Mouse (Mus musculus) cerebellum, postnatal 14 days (tissue): ENCODE measurements around the gene Galr3.

Experiments
- DNase-seq, 2 experiments: peaks; one replicate each; pipeline ENCODE4 v3.0.0; 2021; ENCODE audit warnings: mixed read lengths in 2 of 2

Gene Galr3

DNA sequence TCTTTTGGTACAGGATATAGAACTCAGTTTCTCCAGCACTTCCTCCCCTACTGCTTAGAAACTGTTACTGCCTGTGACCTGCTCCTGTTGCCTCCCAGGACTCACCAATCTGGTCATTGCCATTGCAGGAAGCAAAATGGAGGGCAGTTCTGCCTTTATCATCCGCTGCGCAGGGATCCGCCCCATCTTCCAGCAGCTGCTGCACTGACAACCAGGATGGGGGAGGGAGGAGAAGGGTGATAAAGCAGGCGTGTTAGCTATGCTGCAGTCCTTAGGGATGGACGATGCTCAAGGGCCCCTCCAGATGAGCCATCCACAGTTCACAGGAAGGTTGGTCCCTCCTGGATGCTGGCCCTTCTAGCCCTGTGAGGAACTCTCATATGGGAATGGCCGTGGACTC, 16.2 kb downstream of the Galr3 start:
- DNase-seq = no peak

DNA sequence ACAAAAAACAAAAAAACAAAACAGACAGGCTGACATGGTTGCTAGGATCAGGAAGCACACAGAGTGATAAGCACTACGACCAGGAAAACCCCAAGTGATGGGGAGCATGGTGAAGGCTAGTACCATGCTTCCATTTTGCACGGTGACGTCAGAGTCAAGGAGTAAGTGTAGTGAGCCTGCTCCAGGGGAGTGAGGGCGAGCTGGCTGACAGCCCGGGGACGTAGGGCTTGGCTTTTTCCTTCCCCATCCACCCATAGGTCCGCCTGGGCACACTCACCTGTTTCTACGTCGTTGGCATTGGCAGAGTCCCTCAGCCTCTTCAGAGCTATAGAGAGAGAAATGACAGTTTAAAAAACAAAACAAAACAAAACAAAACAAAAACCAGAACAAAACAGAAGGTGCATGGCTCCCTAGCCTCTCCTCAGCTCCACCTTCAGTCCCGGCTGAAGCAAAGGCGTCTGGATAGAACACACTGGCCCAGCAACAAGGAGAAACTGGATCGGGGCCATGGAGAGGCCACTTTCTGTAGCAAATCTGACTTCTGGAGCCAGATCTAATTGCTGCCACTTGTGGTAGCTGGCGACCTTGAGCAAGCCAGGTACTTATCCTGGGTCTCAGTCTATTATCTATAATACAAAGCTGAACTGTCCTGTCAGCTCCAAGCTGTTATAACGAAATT, 19.3 kb downstream of the Galr3 start:
- no peak for DNase-seq

GRCm38 (mm10) chr15:79062376-79063159, 20.9 kb downstream of the Galr3 start, which contains the start of gene Ankrd54:
Ankrd54 (minus strand) TSS chr15:79062893.
- DNase-seq = peak; percentile 97 to 98

DNA sequence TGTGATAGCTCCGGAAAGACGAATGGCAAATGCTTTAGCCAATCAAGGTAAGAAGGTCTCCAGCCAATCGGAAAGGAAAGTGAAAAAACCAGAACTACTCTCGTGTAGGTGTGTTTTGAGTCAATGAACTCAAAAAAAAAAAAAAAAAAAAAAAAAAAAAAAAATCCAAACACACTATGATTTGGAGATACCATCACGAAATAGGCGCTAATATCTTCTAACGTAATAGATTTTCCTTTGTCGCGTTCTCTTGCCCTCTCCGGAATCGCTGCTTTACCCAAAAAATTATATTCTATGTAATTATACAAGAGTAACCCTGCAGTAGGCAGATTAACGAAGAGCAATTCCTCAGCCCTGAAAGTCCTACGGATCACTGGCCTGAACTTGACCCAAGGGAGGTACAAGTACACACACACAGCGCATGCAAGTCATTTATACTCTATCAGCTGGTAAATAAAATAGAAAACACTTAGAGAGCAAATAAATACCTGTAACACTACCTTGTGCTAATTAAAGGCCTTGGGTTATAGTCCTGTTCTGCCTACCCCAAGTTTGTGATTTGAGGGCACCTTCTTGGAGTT, 21.6 kb downstream of the Galr3 start:
- no peak for DNase-seq

DNA sequence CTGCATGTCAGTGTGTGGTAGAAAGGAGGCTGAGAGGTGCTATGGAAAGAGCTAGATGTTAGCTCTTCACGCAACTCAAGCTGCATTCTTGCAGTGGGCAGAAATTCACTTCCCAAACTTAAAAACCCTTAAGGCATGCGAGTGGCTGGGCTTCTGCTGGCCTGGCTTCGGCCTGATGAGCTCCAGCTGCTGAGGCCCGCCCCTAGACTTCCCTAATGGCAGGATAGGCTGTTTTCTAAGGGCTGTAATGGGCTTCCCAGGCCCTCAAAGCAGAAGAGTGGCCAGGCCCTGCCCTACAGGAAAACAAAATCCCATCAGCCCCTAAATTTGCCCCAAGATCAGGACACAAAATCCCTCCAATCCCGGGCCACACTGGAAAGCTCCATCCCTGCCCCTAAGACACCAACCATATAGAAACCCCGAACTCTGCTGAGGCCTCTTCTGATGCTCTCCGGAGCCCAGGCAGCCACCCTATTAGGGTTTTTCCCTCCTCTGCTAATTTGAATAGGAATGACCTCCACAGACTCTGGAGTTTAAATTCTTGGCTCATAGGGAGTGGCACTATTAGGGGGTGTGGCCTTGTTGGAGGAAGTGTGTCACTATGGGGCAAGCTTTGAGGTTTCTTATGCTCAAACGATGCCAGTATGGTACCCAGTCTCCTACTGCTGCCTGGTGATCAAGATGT, 23.5 kb downstream of the Galr3 start:
- no peak for DNase-seq

GRCm38 (mm10) chr15:79066276-79066675, 24.6 kb downstream of the Galr3 start:
- DNase-seq = no peak

DNA sequence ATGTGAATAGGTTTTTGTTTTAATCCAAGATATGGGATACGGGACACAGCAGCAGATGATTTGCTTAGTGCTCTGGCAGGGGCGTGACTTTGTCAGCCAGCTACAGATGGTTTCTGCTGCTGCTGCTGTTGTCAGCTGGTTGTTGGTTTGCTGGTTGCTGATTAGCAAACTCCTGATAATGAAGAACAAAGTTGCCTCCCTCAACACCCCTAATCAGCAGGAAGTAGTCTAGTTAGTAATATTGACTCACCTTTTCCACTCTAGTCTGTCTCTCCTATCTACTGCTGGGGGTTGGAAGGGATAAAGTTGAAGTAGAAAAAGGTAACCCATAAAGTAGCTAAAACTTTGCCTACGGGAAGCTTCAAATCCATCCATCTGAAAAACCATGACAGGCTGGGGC, 25.9 kb downstream of the Galr3 start:
- DNase-seq = no peak

DNA sequence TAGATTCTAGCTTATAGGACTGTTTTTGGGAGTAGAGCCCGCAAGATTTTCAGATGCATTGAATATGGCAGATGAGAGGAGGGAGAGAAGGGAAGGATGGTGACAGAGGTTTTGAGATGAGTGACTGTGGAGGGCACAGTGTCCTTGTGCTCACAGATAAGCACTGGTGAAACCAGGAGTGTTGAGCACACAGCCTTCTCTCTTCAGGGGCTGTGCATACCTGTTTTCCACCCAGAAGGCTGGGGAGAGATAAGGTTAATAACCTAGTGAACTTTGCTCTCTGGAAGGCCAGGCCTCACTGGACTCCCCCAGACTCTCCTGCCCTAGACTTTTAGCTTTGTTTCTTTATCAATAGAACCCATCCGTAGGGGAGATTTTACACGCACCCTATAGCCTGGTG, 26.7 kb downstream of the Galr3 start:
- DNase-seq = no peak

DNA sequence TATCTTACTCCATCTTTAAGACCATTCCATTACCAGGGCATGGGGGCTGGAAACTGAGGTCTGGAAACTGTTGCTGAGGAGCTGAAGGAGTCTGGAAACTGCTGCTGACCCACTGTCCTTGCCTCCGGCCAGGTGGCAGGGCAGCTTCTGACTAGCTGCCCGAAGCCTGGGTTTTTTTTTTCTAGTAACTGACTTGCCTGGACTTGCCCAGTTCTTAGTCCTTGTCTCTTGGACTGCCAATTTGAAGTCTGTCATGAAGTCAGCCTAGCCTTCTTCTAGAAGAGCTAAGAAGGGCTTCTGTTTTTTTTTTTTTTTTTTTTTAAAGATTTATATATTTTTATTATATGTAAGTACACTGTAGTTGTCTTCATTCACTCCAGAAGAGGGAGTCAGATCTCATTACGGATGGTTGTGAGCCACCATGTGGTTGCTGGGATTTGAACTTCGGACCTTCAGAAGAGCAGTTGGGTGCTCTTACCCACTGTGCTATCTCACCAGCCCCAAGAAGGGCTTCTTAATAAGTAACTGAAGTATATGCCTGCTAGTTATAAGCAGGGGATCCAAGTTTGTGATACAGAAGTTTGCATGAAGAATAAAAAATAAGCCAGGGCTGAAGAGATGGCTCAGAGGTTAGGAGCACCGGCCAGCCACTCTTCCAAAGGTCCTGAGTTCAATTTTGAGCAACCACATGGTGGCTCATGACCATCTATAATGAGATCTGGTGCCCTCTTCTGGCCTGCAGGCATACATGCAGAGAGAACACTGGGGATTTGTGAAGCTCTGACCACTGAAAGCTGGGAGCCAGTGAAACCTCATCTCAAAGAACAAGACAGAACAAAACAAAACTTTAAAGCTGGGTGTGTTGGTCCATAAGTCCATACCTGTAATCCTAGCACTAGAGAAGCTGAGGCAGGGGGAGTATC, 29.7 kb downstream of the Galr3 start:
- peak; percentile 58 to 60 for DNase-seq

GRCm38 (mm10) chr15:79073752-79074151, 32.1 kb downstream of the Galr3 start:
- DNase-seq = no peak

DNA sequence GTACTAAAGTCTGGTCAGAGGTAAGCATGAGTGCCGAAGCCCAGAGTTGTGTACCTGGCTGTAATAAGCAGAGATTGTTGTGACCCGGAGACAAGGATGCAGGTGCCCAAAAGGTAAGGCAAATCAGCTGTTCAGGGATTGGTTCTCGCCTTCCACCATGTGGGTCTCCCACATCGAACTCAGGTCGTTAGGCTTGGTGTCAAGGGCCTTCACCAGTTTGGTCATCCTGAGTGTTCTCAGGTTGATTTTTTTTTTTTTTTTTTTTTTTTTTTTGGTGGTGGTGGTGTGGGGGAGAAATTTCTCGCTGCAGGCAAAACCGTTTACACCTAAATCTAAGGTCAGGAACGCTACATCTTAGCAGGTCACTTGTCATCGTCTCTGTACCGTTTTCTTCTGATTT, 32.8 kb downstream of the Galr3 start:
- DNase-seq = no peak

DNA sequence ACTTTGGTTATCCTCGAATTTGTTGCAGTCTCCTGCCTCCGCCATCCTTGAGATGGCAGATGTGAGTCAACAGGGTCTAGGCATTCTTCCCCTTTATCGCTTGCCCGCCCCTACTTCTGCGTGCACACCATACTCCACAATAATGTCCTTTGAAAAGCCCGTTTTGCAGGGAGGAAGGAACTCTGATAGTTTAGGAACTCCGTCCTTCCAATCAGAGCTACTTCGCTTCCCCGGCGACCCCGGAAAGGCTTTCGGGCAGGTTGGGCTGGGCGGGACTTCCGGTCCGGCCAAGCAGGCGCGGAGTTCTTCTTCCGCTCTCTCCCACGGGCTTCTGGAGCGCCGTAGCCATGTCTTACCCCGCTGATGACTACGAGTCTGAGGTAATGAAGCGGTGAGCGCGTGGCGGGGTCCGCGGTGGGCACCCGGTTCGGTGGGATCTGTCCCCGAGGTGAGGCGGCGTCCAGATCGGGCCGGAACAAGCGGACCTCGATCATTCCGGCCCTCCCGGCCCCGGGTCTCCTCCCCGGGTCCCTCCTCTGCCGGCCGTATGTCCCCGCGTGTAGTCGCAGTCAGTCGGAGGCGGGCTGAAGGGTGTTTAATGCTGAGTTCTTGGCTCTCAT, 33.3 kb downstream of the Galr3 start, which contains the start of gene Eif3l:
Eif3l (plus strand) TSS at position 267 of the 620 bp plus-strand sequence.
- DNase-seq = peak; percentile 85 to 89

DNA sequence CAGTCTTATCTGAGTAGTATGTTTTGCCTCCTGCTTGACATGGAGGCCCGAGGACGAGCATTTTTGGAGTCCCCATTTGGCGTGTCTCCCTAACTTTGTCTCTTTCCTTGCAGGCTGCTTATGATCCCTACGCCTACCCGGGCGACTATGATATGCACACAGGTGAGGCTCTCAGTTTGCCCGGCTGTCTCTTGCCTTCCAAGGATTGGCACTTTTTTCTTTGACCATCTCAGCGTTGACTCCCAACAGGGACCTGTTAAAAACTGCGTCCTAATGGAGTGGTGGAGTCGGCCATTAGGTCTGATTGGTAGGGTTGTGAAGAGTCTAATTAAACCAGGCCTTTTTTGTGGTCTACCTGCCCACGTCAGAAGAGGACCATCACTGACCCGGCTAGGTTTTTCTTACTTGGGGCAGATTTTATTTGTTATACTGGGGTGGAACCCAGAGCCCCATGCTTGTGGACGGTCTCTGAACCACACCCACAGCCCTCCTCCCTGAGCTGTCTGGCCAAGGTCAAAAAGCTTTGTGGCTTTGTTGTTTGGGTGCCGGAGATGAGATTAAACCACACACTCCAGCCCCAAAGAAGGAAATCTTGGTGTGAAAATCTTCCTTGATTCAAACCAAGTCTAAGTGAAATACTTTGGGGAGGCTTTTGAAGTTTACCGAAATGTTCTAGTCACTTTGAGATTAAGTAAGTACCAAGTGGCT, 34.1 kb downstream of the Galr3 start:
- no peak for DNase-seq

GRCm38 (mm10) chr15:79079567-79079966, 37.9 kb downstream of the Galr3 start:
- no peak for DNase-seq

GRCm38 (mm10) chr15:79092284-79092683, 50.6 kb downstream of the Galr3 start:
- DNase-seq = no peak
